Mouse (Mus musculus) ES-CJ7 (cell line): ENCODE results near the gene Plxna4.

ENCODE experiments used
- DNase-seq: peaks from one replicate; pipeline ENCODE4 v3.0.0; 2011; ENCODE audit warnings: low read depth, low spot score

The Plxna4 gene

DNA sequence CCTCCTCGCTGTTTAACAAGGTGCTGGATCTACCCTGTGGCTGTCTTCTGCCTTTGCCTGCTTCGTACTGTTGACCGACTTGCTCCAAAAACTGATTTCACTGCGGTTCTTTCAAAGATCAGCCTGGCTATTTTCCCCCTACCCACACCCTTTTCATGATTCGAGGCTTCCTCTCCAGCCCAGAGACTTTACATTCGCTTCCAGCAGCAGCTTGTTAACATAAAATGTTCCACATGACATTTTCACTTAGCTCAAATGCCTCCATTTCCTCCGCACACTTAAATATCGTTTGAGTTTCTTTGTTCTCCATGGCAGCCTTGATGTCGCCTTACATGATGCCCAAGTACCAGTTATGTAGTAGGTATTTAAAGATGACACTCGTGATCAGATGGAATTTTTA, 336.3 kb downstream of the Plxna4 start:
- DNase-seq: no peak

DNA sequence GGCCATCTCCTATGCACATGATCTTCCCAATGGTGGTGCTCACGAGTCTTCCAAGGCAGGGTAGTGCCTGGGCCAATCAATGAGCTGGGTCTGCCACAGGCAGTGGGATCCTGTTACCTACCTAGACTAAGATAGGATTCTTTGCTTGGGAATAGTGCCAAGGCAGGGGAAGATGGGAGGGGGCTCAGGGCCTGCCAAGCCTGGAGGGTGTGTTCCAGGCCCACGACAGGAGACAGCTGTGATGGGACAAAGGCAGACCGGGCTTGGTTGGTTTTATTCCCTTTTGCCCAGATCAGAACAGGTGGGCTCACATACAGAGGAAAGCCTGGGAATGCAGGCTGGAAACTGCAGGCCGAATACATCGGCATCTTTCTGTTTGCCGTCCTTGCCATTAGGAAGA, 342.0 kb downstream of the Plxna4 start:
- no peak for DNase-seq

DNA sequence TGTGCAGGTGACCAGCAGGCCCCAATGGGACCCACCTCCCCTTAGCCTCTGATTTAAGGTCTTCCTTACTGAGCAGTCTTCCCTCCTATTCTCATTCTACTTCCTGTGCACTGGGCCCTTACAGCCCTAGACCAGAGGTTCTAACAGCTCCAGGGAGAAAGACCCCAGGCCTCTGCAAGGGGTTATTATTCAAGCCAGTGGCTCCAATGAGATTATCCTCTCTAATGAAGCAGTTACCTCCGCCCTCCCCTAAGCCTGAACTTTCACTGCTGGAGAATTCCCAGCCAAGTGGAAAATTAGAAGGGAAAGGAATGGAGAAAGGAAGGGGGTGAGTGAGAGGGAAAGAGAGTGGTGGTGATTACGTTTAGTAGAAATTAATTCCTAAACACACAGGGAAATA, 345.0 kb downstream of the Plxna4 start:
- DNase-seq: no peak

DNA sequence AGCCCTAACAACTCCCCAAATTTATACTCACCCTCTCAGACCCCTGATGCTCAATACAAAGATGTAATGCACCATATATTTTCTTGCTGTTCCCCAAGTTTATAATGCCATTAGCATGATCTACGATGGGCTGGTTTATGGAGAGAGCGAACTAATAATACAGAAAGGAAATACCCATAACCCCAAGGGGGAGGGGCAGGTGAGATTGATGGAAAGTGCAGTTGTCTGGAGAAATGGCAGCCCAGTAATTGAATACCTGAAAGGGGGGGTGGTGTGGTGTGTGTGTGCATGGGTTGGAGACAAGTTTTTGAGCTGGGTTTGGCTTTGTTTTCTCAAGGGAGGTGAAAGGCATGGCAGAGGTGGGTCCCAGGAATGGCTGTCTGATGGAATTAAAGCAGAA, 356.6 kb downstream of the Plxna4 start:
- no peak for DNase-seq

DNA sequence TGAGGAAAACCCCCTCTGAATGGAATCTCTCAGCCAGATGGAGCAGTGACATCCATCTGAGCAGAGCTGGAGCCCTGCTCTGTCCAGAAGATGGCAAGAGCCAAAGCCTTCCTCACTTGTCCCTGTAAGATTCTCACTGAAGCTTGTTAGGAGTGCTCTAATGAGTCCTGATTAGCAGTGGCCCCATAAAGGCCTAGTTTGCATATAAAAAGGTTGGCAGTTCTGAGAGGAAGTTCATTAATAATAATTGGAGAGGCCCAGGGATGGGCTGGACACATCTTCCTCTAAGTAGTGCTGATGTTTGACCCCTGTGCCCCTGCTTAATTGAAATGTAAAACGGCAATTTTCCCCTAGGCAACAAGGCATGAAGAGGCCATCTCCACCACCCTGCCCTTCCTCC, 361.4 kb downstream of the Plxna4 start:
- peak; percentile 24 for DNase-seq

DNA sequence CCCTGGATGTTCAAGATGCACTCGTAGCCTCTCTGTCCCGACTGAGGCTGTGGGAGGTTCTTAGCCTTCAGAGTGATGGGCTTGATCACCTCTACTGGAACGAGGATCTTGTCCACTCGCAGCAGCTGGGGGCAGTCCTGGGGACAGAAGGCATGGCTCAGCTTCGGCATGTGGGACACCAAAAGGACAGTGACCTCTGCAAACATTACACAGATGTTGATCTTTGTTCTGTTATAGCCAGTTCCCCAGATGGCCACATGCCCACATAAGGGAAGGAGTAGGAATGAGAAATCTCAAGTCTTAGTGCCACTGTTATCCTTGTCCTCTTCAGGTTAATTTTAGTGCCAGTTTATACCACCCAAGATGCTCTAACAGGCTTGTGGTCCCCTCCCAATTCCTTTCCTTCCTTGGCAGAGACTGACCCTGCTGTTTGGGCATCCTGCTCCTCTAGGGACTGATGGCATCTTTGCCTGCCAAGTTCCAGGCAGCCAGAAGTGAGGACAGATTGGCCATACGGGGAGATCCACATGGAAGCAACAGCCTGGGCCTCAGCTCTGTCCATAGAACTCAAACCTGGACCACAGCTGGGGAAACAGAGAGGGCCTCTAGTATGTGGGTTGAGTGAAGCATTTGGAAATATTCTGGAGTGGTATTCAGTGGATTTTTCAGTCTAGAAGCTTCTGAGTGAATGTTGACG, 363.8 kb downstream of the Plxna4 start:
- DNase-seq: no peak

DNA sequence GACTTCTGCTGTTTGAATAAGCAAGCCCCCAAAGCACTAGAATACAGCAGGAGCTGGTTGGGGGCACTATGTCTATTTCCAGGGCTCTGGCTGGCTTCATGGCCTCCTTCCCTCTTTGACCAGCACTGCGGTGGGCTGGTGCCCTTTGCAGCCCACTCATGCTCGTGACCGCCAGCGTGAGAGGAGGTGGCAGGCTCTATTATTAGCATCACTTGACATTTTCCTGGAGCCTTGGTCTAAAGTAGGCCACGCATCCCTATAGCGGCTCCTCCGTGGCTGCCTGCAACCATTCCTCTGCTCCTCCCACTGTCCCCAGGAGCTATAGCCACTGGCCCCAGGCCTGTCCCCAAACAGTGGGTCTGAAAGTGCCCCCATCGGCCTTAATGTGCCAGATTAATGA, 367.2 kb downstream of the Plxna4 start:
- no peak for DNase-seq

DNA sequence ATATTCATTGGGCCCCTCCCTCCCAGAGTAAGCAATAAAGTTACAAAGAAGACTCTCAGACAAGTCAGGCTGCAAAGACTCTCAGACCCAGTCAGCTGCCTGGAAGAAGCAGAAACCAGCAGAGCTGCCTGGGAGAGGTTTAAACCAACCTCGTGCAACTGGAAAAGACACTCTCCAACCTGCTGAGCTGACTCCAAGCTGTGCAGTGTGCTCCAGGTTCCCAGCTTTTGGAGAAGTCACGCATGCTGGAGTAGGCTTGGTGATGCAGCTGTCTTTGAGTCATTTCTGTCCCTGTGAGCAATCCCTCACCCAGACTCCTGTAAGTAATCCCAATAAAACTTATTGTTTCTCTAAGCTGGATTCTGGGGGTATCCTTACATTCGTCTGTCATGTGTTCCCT, 369.4 kb downstream of the Plxna4 start:
- no peak for DNase-seq

DNA sequence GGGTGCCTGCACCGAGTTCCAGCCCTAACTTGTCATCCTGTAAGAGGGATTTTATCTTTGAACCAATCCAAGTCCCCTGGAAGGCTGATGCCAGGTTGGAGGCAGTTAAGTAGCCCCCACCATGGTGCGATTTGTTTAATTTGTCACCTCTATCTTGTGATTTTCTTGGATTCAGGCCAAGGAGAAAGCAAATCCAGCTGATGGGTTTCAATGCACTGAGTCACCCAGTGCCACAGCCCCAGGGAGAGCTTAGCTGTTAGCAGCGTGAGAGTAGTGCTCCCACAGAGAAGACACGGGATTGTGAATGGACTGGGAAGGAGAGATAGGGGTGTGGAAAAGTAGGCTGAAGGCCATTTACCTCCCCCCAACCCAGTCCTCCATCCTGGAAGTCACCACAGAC, 375.6 kb downstream of the Plxna4 start:
- no peak for DNase-seq

DNA sequence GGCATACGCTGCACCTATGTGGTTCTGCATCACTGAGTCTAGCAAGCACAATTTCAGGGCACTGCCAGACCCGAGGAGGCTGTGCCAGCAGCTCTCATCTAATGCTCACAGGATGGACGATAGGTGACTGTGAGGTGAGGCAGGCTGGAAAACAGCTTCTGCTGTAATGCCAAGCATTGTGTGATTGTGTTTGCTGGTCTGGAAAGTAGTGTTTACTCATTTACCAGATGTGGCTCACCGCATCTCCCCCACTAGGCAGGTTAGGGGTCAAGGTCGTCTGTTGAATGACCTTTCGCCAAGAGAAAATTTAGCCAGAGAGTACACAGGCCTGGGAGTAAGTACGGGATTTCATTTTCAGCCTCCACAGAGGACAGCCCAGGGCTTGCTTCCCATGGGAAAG, 377.9 kb downstream of the Plxna4 start:
- peak; percentile 30 for DNase-seq

DNA sequence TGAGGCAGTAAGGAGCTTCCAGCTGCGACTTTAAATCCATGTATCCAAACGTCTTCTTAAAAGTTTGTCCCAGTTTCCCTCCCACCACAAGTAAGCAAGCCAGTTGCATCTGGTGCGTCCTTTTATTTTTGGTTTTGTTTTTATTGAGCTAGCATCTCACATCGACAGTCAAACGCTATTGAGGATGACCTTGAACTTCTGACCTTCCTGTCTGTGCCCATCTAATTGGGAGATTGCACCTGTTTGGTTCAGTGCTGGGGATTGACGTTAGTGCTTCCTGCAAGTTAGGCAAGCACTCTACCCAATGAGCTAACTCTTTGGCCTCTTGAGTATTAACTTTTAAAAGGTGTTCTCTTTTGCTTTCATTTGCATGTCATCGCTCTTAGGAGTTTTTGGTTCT, 379.0 kb downstream of the Plxna4 start:
- peak; percentile 70 for DNase-seq

DNA sequence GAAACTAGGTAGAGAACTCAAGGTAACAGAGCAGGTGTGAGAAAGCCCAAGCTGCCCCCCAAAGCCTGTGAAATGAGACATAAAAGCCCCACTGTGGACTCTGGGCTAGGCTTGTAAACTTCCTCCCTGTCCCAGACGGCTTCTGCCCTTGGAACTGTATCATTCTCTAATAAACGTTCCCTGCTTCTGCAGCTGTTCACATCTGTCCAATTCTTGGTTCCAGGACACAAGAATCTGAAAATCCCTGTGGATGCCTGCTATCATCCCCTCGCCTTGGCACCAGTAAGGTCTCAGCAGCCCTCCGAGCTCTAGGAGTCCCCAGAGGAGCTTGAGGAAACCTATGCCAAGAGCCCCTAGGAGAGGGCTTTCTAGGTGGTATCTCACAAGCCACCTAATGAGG, 383.7 kb downstream of the Plxna4 start:
- no peak for DNase-seq

DNA sequence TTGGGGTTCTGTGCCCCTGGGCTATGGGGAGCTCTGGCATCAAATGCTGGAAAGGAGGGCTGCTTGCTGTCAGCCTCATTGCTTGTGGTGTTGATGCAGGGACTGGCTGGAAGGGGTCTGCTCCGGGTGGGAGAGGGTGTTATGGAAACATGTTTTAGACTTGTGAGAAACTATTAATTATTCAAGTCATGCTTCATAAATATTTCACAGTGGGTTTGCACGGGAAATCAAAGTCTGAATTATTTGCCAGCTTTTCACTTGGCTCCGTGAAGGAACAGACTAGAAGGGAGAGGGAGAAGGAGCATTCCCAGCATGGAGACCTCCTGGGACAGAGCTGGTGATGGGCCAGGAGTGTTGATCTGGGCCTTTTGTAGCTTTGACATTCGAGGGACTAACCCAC, 384.6 kb downstream of the Plxna4 start:
- no peak for DNase-seq

DNA sequence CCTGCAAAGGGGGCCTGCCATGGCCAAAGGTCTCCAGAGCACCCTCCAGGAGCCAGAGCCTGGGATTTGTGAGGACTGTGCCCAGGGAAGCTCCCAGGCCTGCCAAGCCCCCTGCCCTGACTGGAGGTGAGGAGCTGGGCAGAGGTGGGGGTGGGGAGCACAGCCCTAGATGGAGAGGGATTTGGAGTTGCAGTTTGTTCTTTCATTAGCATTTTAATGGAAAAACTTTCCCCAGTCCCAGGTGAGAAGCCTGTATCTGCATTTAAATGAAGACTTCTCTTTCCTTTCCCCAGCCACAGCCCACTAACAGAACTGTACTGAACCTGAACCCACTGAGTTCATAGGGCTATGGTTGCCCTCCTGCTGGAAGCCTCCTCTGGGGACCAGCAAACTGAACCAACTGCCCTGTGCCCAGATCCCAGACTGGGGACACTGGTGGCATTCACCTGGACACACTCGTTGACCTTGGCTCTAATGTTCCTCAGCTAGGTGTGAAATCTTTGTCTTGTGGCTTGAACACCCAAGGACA, 385.3 kb downstream of the Plxna4 start:
- peak; percentile 84 for DNase-seq

DNA sequence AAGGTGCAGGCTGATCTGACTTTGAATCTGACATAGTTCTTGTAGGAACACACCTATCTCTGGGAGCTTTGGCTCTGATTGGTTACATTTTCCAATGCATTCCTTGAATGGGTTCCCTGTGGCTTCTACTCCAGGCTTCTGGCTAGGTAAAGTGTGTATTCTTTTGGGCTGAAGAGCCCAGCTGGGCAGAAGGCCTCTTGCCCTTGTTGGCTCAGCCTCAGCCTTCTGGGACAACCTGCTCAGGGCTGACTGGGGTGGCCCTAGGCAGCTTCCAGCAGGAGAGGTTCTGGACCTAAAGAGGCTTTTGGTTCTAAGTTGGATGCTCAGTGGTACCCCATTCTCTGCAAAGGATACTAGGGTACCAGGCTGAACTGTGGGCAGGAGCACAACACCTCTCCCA, 386.5 kb downstream of the Plxna4 start:
- no peak for DNase-seq

DNA sequence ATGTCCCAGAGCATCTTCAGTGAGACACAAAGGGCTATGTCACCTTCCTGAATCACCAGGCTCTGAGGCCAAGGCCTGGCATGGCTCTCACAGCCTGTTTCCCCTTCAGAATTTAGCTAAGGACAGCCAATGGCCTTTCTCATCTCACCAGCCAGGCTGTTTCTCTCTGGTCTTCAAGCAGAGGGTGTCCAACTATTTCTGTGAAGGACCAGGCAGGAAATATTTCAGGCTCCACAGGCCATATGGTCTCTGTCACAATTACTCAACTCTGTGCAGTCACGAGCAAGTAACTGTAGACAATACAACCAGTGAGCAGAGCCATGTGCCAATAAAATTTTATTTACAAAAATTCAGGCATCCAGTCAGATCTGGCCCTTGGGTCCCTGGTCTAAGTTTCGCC, 388.4 kb downstream of the Plxna4 start:
- no peak for DNase-seq

DNA sequence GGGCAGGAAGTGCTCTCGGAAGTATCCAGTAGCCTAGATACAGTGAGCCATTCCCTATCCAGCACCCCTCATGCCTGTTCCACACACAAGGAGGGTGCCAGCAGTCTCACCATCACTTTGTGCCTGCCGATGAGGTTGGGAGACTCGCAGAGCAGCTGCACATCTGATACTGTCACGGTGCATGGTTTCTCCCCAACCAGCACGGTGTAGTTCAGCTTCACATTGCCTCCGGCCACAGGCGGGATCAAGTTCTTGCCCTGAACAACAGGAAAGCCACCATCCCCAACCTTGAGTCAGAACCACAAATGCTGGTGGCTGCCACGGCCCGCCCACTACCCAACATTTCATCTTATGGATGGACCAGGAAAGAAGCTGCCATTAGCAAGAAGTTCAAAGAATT, 391.1 kb downstream of the Plxna4 start:
- DNase-seq: no peak

DNA sequence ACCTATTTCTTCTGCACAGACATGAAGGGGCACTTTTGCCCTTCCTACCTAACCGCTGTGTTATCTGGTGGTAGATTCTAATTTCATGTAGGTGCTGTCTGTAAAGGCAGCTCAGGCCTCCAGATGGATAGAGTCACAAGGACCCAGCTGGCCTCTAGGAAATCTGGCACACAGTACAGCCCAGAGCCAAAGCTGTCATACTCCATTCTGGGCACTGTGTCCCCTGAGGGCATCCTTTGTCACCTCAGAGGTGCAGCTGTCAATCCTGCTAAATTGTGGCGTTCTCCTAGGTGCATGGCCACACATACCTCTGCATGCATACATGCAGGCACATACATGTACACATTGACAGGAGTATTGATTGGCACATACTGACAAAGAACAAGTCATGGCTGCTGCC, 394.9 kb downstream of the Plxna4 start:
- DNase-seq: no peak

DNA sequence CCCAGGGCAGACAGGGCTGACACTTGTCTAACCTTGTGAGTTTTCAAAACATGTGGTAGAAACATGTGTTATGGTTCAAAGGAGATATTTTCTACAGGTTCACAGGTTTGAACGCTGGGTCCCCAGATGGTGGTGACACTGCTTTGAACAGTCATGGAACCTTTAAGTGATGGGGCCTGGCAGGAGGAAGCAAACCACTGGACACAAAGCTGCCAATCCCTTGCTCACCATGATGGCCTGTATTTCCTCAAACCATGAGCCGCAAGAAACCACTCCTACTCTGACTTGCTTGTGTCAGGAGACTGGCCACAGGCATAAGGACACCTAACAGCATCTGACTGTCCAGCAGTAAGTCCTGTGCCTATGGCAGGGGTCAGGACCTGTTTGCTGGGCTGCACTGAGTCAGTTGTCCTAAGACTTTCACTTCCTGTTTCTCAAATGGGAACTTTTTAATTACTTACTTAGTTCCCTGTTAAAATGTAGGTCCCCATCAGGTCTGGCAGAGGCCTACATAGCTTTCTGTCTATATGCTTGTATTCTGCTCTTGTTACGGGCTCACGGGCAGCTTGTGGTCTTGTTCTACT, 403.5 kb downstream of the Plxna4 start:
- no peak for DNase-seq

DNA sequence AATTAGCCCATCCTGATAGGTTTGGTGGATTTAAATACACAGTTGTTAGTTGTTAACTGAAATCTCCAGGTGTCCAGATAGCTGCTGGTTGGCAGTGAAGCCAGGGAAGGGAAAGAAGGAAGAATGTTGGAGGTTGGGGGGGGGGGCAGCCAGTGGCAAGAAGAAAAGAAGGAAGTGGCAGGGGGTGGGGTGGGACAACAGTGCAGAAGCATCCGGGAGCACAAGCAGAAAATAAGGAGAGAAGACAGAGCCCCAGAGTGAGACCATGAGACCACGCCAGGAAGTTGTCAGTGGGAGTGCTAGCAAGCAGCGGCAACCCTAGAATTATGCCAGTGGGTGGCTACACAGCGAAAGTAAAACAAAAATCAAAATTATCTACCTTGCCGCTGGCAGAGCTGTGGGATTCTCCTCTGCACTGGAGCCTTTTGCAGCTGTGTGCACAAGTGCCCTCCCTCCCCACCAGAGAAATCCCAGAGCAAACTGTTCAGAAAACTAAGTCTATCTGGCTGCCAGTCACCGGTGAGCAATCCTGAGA, 404.3 kb downstream of the Plxna4 start:
- DNase-seq: no peak

DNA sequence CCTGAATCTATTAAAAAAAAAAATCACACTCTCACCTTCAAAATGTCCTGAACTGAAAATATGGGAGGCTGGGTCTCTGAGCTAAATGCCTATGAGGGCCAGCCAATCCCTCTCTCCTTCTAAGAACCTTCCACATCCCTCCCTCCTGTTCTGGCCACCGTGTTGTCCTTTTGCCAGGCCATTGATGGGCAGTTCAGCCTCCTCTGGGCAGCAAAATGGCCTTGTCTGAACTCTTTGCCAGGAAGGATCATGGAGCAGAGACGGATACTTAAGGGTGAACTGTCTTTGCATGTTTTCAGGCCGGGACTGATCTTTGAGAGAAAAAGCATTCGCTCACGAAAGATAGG, 408.0 kb downstream of the Plxna4 start:
- no peak for DNase-seq

DNA sequence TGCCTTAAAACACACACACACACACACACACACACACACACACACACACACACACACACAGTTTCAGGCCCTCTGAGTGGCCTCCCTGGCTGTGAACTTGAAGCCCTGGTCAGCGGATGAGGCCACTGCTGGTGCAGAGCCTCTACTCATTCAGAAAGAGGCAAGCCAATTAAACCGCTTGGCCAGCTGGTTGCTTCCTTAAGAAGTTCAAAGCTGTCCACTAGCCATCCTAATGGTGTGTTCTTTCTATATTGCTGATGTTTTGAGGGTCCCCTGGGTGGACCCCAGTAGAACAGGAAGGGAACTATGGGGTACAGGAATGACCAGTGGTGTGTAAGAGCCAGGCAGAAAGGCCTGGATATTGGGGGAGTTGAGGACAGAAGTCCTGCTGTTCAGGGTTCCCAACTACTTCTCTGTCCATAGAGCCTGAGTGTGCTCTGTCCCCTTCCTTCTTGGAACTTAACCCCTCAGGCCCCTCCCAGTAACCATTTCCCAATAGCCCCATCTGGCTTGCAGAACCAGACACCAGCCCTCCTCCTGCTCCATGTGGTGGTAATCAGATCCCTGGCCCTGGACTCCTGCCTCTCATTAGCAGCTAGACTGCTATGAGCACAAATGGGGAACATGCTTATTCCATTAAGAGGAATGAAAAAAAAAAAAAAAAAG, 408.5 kb downstream of the Plxna4 start:
- DNase-seq: no peak

DNA sequence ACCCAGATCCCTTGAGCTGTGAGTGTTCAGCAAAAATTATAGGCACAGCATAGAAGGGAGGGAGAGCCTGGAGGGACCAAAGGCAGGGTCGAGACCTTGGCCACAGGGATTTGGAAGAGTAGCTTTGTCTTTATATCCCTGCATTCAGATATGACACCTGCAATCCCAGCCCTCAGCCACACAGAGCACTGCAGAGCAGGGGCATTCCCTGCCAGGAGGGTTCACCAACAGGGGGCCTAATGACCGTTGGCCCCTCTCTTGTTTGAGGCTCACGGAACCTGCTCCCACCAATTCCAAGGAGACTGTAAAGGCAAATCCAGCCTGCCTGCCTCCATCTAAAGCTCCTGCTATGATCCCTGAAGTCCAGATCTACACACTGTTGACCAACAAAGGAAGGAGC, 410.1 kb downstream of the Plxna4 start:
- DNase-seq: peak; percentile 7
